Mouse (Mus musculus) layer of hippocampus, adult 2 months (tissue): Measurements from ENCODE around the gene H2al1f. TPM values are rescaled to one million over a fixed set of nuclear protein-coding genes. Genes with fewer than 3 reads are reported as not detected.

Experiments used
- DNase-seq, 2 experiments: peaks; one replicate each; pipeline ENCODE4 v3.0.0; 2022; ENCODE audit warnings: low spot score in 2 of 2
- H3K27ac ChIP-seq: fragments of 200-600 bp; 2 replicates; pipeline ENCODE4 v1.8.1; 2022
- H3K4me3 ChIP-seq: fragments of 200-600 bp; 2 replicates; pipeline ENCODE4 v1.8.1; 2022; ENCODE audit warnings: mild to moderate bottlenecking
- CTCF ChIP-seq: fragments of 200-600 bp; conservative IDR thresholded peaks from 2 replicates; pipeline ENCODE4 v1.8.1; 2022; ENCODE audit warnings: antibody characterized with exemption, mild to moderate bottlenecking, moderate library complexity
- total RNA-seq, 2 experiments: library from RNA; stranded (reverse); gene quantifications; 2 replicates each; pipeline ENCODE4 v1.2.3; 2021

Gene H2al1f
- total RNA-seq, 2 experiments from 2014 or later, result not detected

- TF ChIP-seq CTCF, result no peak
- DNase-seq, result peak in 1 of 2 experiments; percentile 8
- Histone ChIP-seq H3K4me3 (no peak overlapping the region), H3K27ac (peak overlapping the region; percentile 72)
Measured at GRCm38 (mm10) chrX:11345762-11346161, 30.8 kb downstream of the H2al1f start.

- Histone ChIP-seq H3K27ac (peak overlapping the region; percentile 43; the same call in 1 of the 2 replicates), H3K4me3 (no peak overlapping the region)
- no peak for TF ChIP-seq CTCF
- no peak for DNase-seq
Measured at GRCm38 (mm10) chrX:11346756-11347155, 31.8 kb downstream of the H2al1f start.

DNA sequence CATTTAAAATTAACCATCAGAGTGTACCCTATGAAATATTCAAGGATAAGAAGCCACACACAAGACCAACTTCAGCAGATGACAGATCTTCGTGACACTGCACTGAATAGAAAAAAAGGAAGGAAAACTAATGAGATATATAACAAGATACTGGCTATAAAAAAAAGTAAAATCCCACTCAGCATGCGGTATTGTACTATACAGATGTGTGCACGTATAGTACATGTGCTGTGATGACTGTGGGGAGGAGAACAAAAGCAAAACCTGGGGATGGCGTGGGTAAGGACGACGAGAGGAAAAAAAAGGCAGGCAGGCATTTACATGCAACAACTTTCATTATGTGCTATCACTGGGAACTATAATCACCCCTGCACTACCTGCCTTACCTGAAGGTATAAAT lies 45.9 kb downstream of the H2al1f start:
- no peak overlapping the region for H3K27ac ChIP-seq
- no peak for DNase-seq
- H3K4me3 ChIP-seq, result no peak overlapping the region
- no peak for TF ChIP-seq CTCF

- TF ChIP-seq CTCF, result no peak
- Histone ChIP-seq H3K27ac (no peak overlapping the region), H3K4me3 (no peak overlapping the region)
- DNase-seq, result no peak
Measured at GRCm38 (mm10) chrX:11361261-11361660, 46.3 kb downstream of the H2al1f start.

GRCm38 (mm10) chrX:11363890-11364289 lies 48.9 kb downstream of the H2al1f start:
- H3K27ac ChIP-seq, result no peak overlapping the region
- no peak for DNase-seq
- TF ChIP-seq CTCF, result no peak
- H3K4me3 ChIP-seq, result no peak overlapping the region

Other genes starting within 250 kb of the H2al1f start
- not detected for gene H2al1a, start 15.9 kb upstream of the H2al1f start, total RNA-seq
- not detected for gene H2al1b, start 12.7 kb upstream of the H2al1f start, total RNA-seq
- not detected for gene H2al1c, start 9.5 kb upstream of the H2al1f start, total RNA-seq
- gene H2al1d, start 6.3 kb upstream of the H2al1f start, total RNA-seq, result not detected
- not detected for gene H2al1e, start 3.2 kb upstream of the H2al1f start, total RNA-seq
- not detected for gene H2al1g, start 3.1 kb downstream of the H2al1f start, total RNA-seq
- not detected for gene H2al1h, start 6.3 kb downstream of the H2al1f start, total RNA-seq
- not detected for gene H2al1i, start 9.5 kb downstream of the H2al1f start, total RNA-seq
- not detected for gene H2al1j, start 12.7 kb downstream of the H2al1f start, total RNA-seq